Mouse (Mus musculus) telencephalon, adult 2 months (tissue): ENCODE results near the gene Igf2r.

Source experiments
- DNase-seq: peaks from one replicate; pipeline ENCODE4 v3.0.0-alpha.2; 2011; ENCODE audit warnings: low read depth, low spot score

The Igf2r gene

DNA sequence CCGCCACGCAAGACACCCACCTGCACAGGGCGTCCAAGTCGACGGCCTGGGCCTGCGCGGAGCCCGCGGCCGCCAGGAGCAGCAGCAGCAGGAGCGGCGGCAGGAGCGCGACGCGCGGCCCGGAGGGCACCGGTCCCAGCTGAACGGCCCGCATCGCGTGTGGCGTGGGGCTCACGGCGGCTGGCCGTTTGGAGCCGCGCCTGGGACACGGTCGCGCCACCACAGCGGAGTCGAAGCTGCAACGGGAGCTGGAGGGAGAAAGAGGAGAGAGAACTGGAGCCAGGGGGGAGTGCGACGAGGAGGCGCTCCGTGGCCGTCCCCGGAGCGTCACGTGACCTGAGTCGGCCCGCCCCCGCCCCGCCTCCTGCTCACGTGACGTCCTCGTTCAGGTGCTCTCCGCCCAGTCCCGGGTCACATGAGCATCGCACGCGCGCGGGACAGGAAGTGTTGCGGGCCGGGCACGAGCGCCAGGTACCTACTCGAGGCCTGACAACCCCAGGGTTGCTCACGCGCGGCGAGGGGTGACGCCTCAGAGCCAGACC is at the start of gene Igf2r:
TSS of gene Igf2r (minus strand) at position 285 of the 542 bp plus-strand sequence.
- peak; percentile 79 for DNase-seq

DNA sequence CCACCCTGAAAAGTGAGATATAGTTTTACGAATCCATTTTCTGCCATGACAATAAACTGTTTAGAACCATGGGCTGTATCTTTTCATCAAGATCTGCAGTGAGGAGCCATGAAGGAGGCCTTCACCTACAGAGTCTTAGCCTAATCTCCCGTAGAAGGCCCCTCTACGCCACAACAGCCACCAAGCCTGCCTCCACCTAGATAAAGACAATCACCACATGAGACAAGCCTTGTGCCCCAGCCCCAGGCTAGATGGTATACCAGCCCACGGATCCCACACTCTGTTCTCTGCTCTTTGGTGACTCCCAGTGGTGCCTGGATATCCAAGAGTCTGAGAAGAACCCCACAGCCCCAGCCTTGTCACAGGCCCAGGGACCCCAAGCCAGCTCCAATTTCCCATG is 46.4 kb upstream of the Igf2r start:
- DNase-seq: no peak

DNA sequence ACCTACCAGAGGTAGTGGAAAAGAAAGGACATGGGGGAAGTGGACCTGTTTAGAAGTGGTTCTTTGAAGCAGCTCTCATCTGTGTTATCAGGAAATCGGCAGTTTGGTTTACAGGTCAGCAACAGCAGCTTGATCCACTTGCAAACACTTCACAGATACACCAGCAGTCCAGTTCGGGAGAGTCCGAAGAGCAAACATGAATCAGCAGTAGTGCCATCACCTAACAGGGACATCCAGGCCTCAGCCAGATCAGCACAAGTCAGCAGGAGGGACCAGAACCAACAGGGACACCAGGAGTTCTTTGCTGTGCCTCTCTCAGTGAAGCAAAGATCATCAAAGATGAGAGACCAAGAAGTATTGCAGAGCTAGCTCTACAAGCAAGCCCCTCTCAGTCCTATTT is 45.0 kb upstream of the Igf2r start:
- no peak for DNase-seq

DNA sequence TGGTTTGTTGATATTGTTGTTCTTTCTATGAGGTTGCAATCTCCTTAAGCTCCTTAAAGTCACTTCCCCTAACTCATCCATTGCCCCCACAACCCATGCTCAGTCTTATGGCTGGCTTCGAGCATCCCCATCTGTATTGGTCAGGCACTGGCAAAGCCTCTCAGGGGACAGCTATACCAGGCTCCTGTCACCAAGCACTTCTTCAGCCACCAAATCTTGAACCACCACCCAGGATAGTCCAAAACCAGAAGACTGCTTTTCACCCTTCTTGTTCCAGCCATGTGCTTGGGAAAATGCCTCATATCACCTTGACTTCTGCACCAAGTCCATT is 41.5 kb upstream of the Igf2r start:
- no peak for DNase-seq

DNA sequence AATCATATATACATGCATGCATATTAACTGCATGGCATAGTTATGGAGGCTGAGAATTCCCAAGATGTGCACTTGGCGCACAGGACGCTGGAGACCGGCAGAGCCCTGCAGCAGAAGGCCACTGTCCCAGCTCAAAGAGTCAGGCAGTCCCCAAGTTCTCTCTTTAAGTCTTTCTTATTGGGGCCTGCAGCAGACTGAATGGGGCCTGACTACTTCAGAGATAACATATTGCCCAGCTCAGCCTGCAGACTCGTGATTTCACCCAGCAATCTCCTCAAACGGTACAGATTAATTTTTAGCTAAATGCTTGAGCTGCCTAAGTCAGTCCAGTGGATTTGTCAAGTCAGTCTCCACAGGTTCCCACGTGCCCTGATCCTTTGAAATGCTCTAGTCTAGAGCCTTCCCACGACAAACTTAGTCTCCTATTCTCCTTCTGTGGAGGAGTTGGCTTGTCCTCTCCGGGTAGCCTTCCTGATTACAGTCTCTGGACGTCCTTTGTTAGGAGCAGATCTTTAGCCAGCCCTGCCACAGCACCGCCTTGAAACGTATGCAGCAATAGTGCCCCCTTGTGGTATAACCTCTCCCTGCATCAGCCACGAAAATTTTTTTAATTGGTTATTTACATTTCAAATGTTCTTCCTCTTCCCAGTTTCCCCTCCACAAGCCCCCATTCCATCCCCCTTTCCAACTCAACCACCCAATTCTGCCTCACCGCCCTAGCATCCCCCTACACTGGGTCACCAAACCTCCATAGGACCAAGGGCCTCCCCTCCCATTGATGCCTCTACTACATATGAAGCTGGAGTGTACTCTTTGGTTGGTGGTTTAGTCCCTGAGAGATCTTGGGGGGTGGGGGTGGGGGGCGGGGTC is 40.9 kb upstream of the Igf2r start:
- DNase-seq: peak; percentile 54

DNA sequence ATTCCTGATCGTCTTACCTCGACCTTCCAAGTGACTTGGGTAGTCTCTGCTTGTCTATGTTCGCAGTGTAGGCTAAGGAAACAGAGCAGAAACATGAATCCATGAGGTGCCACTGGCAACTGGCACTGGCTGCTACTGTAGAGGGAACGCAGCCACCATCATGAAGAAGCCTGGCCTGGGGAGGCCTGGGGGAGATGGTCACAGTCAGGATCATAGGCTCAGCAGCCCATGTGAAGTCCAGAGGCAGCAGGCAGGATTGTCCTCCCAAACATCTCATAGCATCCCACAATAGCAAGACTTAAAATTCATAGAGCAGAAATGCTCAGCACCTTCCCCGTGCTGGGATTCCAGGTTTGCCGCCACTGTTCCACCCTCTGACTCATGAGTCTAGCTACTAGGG is 39.4 kb upstream of the Igf2r start:
- no peak for DNase-seq

DNA sequence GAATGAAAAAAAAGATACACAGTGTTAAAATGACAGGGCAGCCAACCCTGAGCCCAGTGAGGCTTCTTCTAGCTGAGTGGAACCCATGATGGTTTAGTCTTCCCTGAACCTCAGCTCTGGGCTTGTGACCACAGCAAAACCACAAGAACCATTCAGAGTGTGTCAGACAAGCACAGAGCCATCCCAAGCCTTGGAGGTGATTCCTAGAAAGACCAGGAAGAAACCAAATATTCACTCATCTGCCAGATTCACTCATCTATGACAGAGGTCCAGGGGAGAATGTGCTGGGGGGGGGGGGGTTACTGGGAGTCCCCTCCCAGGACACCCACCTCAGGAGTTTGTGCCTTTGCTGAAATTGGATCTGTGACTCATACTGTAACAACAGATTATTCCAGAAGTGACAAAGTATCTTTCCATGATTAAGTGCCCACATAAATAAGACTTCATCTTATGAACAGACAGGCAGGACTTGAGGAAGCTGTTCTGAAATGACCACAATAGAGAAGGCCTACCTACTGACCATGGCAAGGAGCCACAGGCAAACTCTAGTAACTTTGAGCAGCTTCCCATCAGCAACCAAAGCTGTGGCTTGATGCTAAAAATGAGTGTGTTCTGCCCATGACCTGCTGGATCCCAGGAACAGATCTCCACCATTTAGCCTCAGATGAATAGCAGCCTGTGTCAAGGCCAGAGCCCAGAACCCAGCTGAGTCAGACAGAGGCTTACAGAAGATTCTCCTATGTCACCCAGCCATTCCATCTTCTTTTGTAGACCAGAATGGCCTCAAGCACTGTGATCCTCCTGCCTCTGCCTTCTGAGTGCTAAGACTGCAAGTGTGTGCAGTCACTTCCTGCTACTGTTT is 35.4 kb upstream of the Igf2r start:
- no peak for DNase-seq

DNA sequence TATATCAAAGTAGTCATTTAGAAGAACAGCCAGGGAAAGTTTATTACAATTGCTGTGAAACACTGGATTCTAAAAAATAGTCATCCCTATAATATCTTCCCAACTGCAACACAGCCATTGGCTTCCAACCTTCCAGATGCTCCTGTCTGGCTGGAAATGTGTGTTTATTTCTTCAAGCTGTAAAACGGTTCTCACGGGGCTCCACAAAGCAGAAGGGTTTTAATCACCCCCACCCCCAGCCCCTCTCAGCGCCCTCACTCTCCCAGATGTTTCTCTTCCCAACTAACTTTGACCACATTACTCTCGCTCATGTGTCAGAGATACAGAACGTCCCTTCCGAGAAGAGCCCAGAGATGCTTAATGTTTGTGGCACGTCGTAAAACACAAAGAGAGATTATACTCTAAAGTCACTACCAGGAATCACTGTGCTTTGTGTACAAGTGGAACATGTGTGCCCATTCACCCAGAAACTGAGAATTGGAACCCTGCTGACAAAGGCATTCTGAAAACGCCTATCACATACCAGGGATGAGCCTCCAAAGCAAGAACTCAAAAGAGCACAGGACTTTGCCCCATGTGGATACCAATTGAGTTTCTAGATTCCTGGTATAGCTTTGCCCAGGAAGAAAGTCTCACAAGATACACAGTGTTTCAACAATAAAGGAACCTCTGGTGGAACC is 32.5 kb upstream of the Igf2r start:
- DNase-seq: no peak

DNA sequence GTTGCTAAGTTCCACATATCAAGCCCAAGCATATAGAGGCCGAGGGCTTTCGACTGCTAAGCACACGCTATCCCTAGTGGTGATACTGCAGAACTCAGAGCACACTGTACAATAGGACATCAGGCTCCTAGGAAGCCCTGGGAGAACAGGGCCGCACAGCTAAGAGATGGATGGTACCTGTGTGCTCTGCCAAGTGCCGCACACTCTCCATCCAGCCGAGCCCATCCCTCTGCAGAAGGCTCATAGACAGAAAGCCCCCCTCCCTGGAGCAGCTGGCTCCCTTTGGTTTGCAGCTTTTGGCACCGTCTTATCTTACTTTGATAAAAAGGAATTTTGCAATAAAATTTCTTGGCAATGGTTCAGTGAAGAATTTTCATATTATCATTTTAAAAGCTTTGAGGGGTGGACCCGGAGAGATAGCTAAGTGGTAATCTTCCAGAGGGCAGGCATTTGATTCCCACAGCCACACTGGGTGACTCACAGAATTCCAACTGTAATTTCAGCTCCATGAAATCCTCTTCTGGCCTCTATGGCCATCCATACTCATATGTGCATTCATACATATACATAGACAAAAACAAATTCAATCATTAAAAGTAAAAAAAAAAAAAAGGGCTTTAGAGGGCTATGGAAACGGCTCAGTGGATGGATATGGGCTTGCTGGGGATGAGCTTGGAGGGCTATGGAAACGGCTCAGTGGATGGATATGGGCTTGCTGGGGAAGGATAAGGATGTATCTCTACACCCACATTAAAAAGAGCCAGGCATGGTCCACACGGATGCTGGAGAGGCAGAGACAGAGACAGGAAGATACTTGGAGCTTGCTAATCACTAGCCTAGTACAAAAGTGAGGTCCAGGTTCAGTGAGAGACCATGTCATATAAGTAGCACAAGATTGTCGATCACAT is 30.2 kb upstream of the Igf2r start:
- no peak for DNase-seq

DNA sequence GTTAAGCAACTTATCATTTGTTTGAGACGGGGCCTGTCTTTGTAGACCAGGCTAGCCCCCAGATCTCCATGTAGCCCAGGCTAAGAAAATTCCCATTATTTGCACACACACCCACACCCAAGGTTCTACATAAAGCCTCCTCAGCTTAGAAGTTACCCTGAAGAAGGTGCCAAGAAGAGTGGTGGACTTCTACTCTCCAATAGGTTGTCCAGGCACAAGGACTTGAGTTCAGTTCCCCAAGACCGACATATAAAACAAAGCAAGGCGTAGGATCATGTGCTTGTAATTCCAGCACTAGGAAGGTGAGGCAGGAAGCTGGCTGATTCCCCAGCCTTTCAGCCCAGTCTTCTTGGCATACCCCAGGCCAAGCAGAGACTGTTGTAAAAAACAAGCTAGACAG is 29.1 kb upstream of the Igf2r start:
- DNase-seq: no peak

DNA sequence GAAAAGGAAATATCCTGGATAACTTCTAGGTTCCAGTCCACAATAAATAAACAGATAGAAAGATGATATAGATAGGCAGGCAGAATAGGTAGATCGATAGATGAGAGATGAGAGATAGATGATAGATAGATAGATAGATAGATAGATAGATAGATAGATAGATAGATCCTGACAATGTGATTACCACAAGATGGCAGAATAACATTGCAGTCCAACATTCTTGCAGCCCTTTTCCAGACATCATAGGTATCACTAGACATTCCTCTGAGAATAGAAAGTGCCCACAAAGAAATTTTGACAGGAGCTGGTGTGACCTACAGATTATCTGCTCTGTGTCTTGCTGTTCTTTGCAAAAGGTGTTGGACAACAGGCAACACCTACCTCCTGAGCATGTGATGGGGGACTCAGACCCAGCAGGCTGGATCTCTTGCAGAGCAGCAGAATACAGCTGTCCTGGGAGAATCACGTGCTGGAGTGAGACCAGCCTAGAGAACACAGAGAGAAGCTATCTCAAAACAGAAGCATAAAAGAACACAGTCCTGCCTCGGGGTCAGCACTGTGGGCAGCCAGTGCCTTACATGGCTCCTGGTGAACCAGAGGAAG is 28.1 kb upstream of the Igf2r start:
- DNase-seq: no peak

DNA sequence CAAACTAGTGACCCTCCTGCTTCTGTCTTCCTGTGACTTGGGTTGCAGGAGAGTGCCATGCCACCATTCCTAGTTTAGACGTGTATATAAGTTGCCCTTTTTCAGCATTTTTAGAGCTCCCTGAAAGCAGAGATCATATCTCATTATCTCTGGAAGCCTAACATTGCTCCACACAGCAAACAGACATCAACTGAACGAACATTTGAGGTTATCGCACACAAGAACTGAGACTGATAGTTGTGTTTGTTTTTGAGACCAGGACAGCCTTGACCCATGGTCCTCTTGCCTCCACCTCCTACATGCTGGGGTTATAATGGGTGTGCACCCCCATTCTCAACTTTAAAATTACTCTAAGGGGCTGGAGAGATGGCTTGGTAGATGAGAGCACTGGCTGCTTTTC is 27.2 kb upstream of the Igf2r start:
- DNase-seq: no peak

DNA sequence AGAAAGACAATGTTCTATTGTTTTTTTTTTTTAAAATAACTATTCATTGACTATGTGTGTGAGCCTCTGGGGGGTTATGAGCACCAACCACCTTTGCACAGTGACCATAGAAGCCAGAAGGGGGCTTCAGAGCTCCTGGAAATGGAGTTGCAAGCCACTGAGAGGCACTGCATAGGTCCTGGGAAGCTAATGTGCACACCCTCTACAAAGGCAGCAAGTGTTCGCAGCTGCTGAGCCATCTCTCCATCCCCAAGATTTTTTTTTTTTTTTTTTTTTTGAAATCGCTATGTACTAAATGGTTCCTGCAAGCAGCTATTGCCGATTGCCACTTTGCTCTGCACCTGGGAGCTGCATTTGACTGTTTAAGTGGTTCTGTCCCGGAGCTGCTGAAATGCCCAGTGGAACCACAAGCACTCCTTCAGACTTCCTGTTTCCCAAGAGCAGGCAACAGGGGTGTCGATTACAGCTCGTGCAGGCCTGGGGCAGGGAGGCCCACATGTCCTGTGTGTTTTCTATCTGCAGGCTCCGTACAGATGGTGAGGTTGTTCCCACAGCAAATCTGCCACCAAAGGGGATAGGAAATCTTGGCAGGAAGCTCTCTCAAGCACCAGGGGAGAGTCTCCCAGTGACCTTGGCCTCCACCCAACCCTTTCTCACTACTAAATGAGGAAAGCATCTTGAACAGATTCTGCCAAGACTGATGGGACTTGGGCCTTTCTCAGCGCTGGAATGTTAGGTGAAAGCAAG is 24.4 kb upstream of the Igf2r start:
- no peak for DNase-seq

DNA sequence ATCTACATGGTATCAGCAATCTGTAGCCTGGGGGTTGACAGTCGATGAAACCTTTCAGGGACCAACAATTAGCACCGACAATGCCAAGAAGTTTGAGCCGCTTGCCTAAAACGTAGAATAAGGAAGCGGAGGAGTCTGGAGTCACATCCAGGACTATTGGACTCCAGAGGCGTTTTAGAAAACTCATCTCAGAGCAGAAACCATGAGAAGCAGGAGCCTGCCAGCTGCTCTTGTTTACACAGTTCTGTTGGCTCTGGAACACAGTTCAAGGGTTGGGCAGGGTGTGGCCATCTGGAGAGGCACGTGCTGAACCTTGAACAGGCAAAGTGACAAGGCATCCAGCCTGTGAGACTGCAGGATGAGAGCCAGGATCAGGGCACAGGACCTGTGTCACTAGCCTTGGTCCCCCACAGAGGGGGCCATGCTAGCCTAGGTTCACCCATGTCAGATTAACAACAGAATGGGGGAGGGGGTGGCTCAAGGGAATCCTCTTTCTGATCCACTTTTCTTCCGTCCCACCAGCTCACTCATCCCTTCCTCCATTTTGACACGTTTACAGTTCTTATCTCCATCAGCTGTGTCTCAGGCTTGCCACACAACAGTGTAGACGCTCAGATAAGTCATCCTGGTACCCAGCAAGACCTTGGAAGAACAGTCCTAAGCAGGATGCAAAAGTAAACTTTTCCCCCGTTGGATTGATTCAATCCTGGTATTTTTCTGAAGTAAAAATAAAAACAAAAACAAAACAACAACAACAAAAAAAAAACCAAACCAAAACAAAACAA is 23.1 kb upstream of the Igf2r start:
- no peak for DNase-seq

DNA sequence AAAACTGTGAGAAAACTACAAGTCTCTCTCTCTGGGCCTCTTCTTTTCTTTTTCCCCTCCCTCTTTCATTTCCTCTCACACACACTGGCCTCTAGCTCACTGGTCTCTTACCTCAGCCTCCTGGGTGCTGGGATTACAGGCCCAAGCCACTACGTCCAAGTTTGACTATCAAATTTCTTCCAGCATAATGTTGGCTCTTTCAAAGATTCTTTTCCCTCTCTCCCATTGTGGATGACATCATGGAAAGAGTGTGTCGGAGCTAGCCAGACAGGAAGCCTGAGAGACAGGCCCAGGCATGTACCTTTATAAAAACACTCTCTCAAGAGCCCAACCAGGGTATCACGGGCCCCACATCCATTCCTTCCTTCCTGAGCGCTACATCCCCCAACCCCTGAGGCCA is 22.0 kb upstream of the Igf2r start:
- no peak for DNase-seq

DNA sequence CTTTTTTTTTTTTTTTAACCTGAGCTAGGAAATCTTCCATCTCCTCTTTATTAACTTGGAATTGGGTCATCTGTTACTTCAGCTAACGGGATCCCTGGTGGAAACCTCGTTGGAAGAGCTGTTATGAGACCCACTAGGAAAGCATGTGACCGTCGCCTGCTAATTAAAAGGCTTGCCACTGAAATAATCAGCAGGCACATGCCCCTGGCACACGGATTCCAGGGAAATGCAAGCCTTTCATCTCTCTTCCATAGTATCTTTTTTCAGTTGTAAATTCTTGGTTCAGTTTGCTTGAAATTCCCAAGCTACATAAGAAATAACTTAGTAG is 21.6 kb upstream of the Igf2r start:
- no peak for DNase-seq

DNA sequence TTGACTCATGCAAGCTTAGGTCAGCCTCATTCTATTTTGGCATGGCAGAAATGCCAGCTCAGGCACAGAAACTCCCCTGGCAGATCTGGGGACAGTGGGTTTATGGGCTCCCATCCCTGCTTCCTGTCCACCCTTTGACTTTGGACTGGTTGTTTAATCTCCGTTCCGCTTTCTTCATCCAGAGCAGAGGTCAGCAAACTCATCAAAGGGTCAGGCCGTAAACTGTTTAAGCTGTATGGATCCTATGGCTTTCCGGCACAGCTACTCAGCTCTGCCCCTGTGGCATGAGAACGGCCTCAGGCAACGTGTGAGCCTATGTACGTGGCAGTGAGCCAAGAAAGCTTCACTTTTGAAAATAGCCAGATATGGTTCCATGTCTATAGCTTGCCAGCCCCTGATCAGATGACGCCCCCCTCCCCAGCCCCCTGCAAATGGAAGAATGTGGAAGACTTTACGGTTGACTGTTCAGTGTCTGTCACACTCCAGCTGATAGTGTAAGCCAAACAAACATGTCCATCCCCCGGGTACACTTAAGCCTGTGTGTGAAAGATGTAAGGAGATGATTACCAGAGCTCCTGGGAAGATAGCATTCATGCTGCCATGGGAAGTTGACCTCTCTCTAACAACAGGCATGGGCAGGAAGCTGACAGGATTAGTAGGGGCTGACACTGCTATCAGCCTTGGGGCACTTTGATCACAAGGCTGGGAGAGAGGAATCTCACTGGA is 21.1 kb upstream of the Igf2r start:
- DNase-seq: no peak
